Mouse (Mus musculus): Measurements from ENCODE around the gene Gcsam. TPM values are rescaled to one million over a fixed set of nuclear protein-coding genes. Genes with fewer than 3 reads are reported as not detected.
A peak's percentile ranks its signal among the peaks of the same experiment; 100 is the strongest.

Gcsam gene
- polyA plus RNA-seq, 1 experiment from 2014 or later = 0.48 TPM

GRCm38 (mm10) chr16:45657574-45658159, 47.5 kb downstream of the Gcsam start:
- Histone ChIP-seq H3K4me2 (ENCODE audit: low read depth, low read length) (no peak overlapping the region), H3K27ac (ENCODE audit: low read length) (no peak overlapping the region), H3K27me3 (ENCODE audit: control insufficient read depth, insufficient read depth, low read length) (no peaks in the 10 kb centered on the region), H3K36me3 (ENCODE audit: control insufficient read depth, insufficient read depth, low read length) (no peaks in the 10 kb centered on the region), H3K9me3 (replicated peaks; ENCODE audit: control insufficient read depth, low read length) (no peaks in the 10 kb centered on the region), H3K9ac (ENCODE audit: low read length) (no peak overlapping the region), H3K4me3 (replicated peaks; ENCODE audit: low read length) (no peak overlapping the region), H3K4me1 (ENCODE audit: control insufficient read depth, insufficient read depth, low read length) (no peaks in the 10 kb centered on the region)
- ATAC-seq (ENCODE audit: insufficient read depth, low FRiP score) = no peak
- WGBS = 87% methylated on average over 12 of the region's 12 CpGs

- Histone ChIP-seq H3K4me1 (ENCODE audit: control insufficient read depth, insufficient read depth, low read length) (no peaks in the 10 kb centered on the region), H3K36me3 (ENCODE audit: control insufficient read depth, insufficient read depth, low read length) (no peaks in the 10 kb centered on the region), H3K4me2 (ENCODE audit: low read depth, low read length) (no peak overlapping the region), H3K27ac (ENCODE audit: low read length) (no peak overlapping the region), H3K27me3 (ENCODE audit: control insufficient read depth, insufficient read depth, low read length) (no peaks in the 10 kb centered on the region), H3K4me3 (replicated peaks; ENCODE audit: low read length) (no peak overlapping the region), H3K9ac (ENCODE audit: low read length) (no peak overlapping the region), H3K9me3 (replicated peaks; ENCODE audit: control insufficient read depth, low read length) (no peaks in the 10 kb centered on the region)
- WGBS = 90% methylated on average over 1 of the region's 1 CpGs
- ATAC-seq (ENCODE audit: insufficient read depth, low FRiP score) = no peak
Measured at GRCm38 (mm10) chr16:45658248-45658647, 48.1 kb downstream of the Gcsam start.

DNA sequence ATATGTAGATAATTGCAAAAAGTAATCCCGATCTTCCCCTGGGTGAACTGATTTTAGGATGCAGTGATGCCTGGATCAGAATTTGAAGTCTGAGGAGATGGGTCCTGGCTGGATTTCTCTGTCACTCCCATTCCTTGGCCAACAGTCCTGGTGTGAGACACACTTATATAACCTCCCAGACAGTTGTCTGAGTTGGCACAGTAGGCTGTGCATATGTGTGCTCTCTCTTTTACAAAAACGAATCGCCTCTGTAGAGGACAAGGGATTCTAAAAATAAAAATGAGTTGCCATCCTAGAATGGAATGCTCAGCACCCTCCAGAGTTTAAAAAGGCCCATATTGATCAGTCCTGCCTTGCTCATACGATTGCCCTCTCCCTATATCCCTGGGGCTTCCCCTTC, 49.4 kb downstream of the Gcsam start:
- no peak for ATAC-seq (ENCODE audit: insufficient read depth, low FRiP score)
- Histone ChIP-seq H3K4me1 (ENCODE audit: control insufficient read depth, insufficient read depth, low read length) (no peaks in the 10 kb centered on the region), H3K9me3 (replicated peaks; ENCODE audit: control insufficient read depth, low read length) (no peaks in the 10 kb centered on the region), H3K4me3 (replicated peaks; ENCODE audit: low read length) (no peak overlapping the region), H3K27ac (ENCODE audit: low read length) (no peak overlapping the region), H3K27me3 (ENCODE audit: control insufficient read depth, insufficient read depth, low read length) (no peaks in the 10 kb centered on the region), H3K9ac (ENCODE audit: low read length) (no peak overlapping the region), H3K4me2 (ENCODE audit: low read depth, low read length) (no peak overlapping the region), H3K36me3 (ENCODE audit: control insufficient read depth, insufficient read depth, low read length) (no peaks in the 10 kb centered on the region)
- 80% methylated on average over 4 of the region's 4 CpGs for WGBS

DNA sequence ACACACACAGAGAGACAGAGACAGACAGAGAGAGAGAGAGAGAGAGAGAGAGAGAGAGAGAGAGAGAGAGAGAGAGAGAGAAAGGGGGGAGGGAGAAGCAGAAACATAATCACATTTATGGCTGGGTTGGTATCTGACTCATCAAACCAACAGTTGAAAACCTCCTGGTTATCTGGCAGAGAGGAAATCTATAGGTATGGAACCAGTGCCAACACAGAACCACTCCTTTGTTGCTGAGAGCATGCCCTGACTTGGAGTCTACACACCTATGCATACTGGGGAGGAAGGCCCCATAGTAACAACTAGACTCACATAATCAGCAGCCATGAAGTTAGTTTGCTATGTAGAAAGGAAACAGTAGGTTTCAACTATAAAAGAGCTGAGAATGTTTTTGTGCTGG, 52.2 kb downstream of the Gcsam start:
- no peak for ATAC-seq (ENCODE audit: insufficient read depth, low FRiP score)
- H3K9me3 ChIP-seq (replicated peaks; ENCODE audit: control insufficient read depth, low read length) = no peaks in the 10 kb centered on the region
- H3K27ac ChIP-seq (ENCODE audit: low read length) = no peak overlapping the region
- H3K4me3 ChIP-seq (replicated peaks; ENCODE audit: low read length) = no peak overlapping the region
- H3K27me3 ChIP-seq (ENCODE audit: control insufficient read depth, insufficient read depth, low read length) = no peaks in the 10 kb centered on the region
- no peaks in the 10 kb centered on the region for H3K36me3 ChIP-seq (ENCODE audit: control insufficient read depth, insufficient read depth, low read length)
- no peak overlapping the region for H3K9ac ChIP-seq (ENCODE audit: low read length)
- no peak overlapping the region for H3K4me2 ChIP-seq (ENCODE audit: low read depth, low read length)
- no peaks in the 10 kb centered on the region for H3K4me1 ChIP-seq (ENCODE audit: control insufficient read depth, insufficient read depth, low read length)

GRCm38 (mm10) chr16:45666136-45666535, 56.0 kb downstream of the Gcsam start:
- Histone ChIP-seq H3K9me3 (replicated peaks; ENCODE audit: control insufficient read depth, low read length) (no peaks in the 10 kb centered on the region), H3K4me1 (ENCODE audit: control insufficient read depth, insufficient read depth, low read length) (no peaks in the 10 kb centered on the region)

DNA sequence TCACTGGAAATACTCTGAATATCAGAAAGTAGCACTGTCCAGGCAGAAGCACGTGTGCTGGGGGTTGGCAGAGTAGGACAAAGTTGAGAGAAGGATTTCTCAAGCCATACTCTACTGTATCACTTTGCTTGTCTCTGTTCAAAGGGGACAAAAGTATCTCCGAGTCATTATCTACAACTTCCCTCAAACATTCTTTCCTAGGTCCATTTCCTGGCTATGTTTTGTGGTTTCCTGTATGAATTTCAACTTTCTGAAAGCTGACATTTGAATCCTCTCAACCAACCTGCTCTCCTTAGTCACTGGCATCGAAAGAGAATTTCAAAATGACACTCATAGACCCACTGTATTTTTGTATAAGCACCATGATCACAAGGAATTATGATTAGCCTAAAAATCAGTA, 58.0 kb downstream of the Gcsam start:
- no peaks in the 10 kb centered on the region for H3K4me1 ChIP-seq (ENCODE audit: control insufficient read depth, insufficient read depth, low read length)
- WGBS = 76% methylated on average over 3 of the region's 3 CpGs
- no peak overlapping the region for H3K4me3 ChIP-seq (replicated peaks; ENCODE audit: low read length)
- no peaks in the 10 kb centered on the region for H3K36me3 ChIP-seq (ENCODE audit: control insufficient read depth, insufficient read depth, low read length)
- no peak for ATAC-seq (ENCODE audit: insufficient read depth, low FRiP score)
- no peak overlapping the region for H3K9ac ChIP-seq (ENCODE audit: low read length)
- no peak overlapping the region for H3K27ac ChIP-seq (ENCODE audit: low read length)
- no peak overlapping the region for H3K4me2 ChIP-seq (ENCODE audit: low read depth, low read length)
- no peaks in the 10 kb centered on the region for H3K27me3 ChIP-seq (ENCODE audit: control insufficient read depth, insufficient read depth, low read length)
- no peaks in the 10 kb centered on the region for H3K9me3 ChIP-seq (replicated peaks; ENCODE audit: control insufficient read depth, low read length)

More at GRCm38 (mm10) chr16:45666136-45666535, 56.0 kb downstream of the Gcsam start:
- no peak for ATAC-seq (ENCODE audit: insufficient read depth, low FRiP score)
- Histone ChIP-seq H3K36me3 (ENCODE audit: control insufficient read depth, insufficient read depth, low read length) (no peaks in the 10 kb centered on the region), H3K4me2 (ENCODE audit: low read depth, low read length) (no peak overlapping the region), H3K9ac (ENCODE audit: low read length) (no peak overlapping the region), H3K27me3 (ENCODE audit: control insufficient read depth, insufficient read depth, low read length) (no peaks in the 10 kb centered on the region), H3K27ac (ENCODE audit: low read length) (no peak overlapping the region), H3K4me3 (replicated peaks; ENCODE audit: low read length) (no peak overlapping the region)
- 70% methylated on average over 2 of the region's 2 CpGs for WGBS

GRCm38 (mm10) chr16:45670005-45670404, 59.8 kb downstream of the Gcsam start:
- Histone ChIP-seq H3K27me3 (ENCODE audit: control insufficient read depth, insufficient read depth, low read length) (no peaks in the 10 kb centered on the region), H3K9me3 (replicated peaks; ENCODE audit: control insufficient read depth, low read length) (no peaks in the 10 kb centered on the region), H3K4me3 (replicated peaks; ENCODE audit: low read length) (no peak overlapping the region), H3K9ac (ENCODE audit: low read length) (no peak overlapping the region), H3K4me2 (ENCODE audit: low read depth, low read length) (no peak overlapping the region), H3K4me1 (ENCODE audit: control insufficient read depth, insufficient read depth, low read length) (no peaks in the 10 kb centered on the region), H3K36me3 (ENCODE audit: control insufficient read depth, insufficient read depth, low read length) (no peaks in the 10 kb centered on the region), H3K27ac (ENCODE audit: low read length) (no peak overlapping the region)
- peak; percentile 77 for ATAC-seq (ENCODE audit: insufficient read depth, low FRiP score)
- WGBS = 46% methylated on average over 4 of the region's 4 CpGs

Other genes with a start within 250 kb of the Gcsam start
- gene Cd200, start 201.3 kb upstream of the Gcsam start, polyA plus RNA-seq (2015; fragmentation: Nextera tagmentation; extraction: Ambion mirVana) = 32.7 and 38.8 TPM in 2 replicates
- gene Gm609, start 117.4 kb upstream of the Gcsam start, polyA plus RNA-seq (2015; fragmentation: Nextera tagmentation; extraction: Ambion mirVana) = 0.68 and 0.90 TPM in 2 replicates
- gene Gm17783, start 78.3 kb upstream of the Gcsam start, polyA plus RNA-seq (2015; fragmentation: Nextera tagmentation; extraction: Ambion mirVana) = 0.85 and 1.6 TPM in 2 replicates
- not detected in 2 replicates for gene Slc9c1, start 75.1 kb upstream of the Gcsam start, polyA plus RNA-seq (2015; fragmentation: Nextera tagmentation; extraction: Ambion mirVana)
- gene BC016579, start 43.7 kb downstream of the Gcsam start, polyA plus RNA-seq (2015; fragmentation: Nextera tagmentation; extraction: Ambion mirVana) = 5.3 and 5.4 TPM in 2 replicates
- gene Tmprss7, start 83.3 kb downstream of the Gcsam start, polyA plus RNA-seq (2015; fragmentation: Nextera tagmentation; extraction: Ambion mirVana) = 0.26 and 0.29 TPM in 2 replicates
- 20.3 and 21.6 TPM in 2 replicates for gene Tagln3, start 114.2 kb downstream of the Gcsam start, polyA plus RNA-seq (2015; fragmentation: Nextera tagmentation; extraction: Ambion mirVana)
- 25.6 and 26.7 TPM in 2 replicates for gene Abhd10, start 132.6 kb downstream of the Gcsam start, polyA plus RNA-seq (2015; fragmentation: Nextera tagmentation; extraction: Ambion mirVana)